Mouse (Mus musculus): ENCODE data around the gene Kdm2b. TPM values are rescaled to one million over a fixed set of nuclear protein-coding genes. Genes with fewer than 3 reads are reported as not detected.
A peak's percentile ranks its signal among the peaks of the same experiment; 100 is the strongest.

Gene Kdm2b
- total RNA-seq, 2 experiments from 2014 or later, result 32.9 to 33.7 TPM

DNA sequence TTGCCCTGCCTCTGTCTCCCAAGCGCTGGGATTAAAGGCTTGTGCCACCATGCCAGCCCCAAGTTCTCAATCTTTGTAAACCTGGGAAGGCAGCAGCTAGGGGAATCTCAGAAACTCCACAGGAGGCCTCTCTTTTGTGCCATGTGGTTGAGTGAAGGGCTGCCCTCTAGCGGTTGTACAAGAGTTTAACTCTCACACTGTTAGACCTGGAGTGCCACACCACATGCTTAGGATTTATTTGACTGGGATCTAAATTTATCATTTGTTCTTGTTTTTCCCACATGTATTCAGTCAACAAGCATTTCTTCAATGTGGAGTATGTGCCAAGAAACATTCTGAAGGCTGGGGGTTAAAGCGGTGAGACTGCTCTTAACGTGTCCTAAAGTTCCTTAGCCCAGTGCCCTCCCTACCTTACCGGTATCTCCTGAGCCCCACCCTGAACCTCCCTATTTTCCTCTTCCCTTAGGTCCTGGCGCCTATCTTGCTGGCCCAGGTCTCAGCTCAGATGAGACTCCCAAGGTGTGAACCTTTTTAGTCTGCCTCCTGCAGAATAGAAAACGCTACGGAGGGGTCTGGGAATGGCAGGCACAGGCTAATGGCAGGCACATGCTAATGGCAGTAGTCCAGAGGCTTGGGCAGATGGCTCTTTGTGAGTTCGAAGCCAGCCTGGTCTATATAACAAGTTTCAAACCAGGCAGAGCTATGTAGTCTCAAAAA is 24.1 kb upstream of the Kdm2b start:
- DNase-seq (ENCODE audit: low spot score in 2 of 2), result peak in 1 of 2 experiments; percentile 53

DNA sequence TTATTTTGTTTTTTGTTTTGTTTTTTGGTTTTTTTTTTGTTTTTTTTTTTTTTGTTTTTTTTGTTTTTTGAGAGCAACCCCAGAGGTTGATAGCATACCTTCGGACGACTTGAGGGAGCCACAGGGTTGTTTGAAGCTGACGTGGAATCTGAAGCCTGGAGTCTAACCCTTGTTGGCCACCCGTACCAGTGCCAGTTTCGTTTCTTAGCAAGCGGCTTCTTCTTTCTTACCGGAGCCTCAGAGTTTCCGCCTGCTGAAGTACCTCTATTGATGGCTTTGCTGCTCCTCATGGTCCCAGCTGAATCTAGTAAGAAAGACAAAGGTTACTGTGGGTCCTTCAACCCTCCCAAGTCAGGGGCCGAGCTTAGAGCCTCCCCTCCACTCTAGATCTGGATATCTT is 22.1 kb upstream of the Kdm2b start:
- DNase-seq (ENCODE audit: low spot score in 2 of 2), result no peak

DNA sequence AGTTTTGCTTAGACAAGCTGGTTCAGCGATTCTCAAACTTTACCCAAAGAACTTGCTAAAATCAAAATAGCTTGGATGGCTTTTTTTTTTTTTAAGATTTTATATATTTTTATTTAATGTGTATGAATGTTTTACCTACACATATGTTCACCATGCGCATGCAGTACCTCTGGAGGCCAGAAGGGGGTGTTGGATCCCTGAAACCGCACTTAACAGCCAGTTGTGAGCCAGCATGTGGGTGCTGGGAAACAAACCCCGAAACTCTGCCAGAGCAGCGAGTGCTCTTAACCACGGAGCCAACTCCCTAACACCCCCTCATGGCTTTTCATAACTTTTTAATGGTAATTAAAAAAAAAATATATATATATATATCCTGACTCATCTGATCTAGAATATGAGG is 21.2 kb upstream of the Kdm2b start:
- no peak for DNase-seq (ENCODE audit: low spot score in 2 of 2)

- DNase-seq (ENCODE audit: low spot score in 2 of 2), result no peak
Measured at GRCm38 (mm10) chr5:123009873-123010272, 20.2 kb upstream of the Kdm2b start.

- no peak for DNase-seq (ENCODE audit: low spot score in 2 of 2)
Measured at GRCm38 (mm10) chr5:123008877-123009493, 19.4 kb upstream of the Kdm2b start.

- DNase-seq (ENCODE audit: low spot score in 2 of 2), result no peak
Measured at GRCm38 (mm10) chr5:123005716-123006592, 16.3 kb upstream of the Kdm2b start.

DNA sequence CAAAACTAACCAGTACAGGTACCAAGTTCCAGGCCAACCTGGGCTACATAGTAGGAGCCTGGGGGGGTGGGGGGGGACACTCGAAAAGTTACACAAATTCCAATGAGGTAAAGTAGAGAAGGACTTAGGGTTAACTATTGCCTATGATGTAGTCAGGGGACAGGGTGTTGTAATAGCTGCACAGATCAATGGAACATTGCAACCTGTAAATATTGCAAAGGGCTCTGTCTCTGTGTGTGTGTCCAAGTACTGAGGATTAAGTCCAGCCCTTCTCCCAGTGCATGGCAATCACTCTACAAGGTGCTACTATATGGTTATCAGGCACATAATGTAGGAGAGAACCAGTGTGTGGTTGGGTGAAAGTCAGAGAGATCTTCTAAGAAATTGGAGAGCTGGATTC is 11.3 kb upstream of the Kdm2b start:
- no peak for DNase-seq (ENCODE audit: low spot score in 2 of 2)

DNA sequence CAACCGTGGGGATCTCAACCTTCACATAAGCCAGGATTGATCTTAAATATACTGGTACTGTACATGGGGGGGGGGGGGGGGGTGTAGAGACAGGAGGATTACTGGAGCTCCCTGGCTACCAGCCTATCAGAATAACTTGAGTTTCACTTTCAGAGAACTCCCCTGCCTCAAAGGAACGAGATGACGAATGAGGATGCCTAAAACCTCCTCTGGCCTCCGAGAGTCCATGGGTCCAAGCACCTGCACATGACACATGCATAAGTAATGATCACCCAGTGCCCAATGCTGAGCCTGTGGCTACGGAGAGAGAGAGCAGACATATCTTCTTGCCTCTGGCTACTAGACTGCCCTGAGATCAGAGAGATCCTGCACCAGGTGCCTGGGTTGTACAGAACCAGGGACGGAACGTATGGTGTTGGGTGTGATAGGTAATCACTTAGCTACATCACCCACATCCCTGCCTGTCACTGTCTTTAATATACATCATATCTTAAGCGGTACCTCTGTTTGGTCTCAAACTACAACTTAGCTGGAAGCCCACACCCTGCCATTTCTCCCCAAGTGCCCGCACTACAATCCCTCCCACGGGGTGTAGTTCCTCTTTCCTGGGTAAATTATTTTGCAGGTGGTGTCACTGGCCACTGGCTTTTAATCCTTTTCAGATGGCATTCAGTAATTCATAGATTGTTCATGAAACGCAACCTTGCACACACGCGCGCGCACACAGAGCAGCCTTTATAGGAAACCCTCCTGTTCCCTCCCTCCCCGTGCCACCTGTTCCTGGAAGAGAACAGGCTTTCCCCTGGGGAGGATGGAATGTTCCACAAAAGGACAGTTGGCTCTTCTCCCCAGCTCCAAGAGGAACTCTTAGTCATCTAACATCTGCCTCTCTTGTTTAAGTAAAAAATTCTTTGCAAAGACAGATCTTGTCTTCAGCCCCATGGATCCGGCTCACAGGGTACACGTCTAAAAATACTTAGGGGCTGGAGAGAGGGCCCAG is 7.9 kb upstream of the Kdm2b start:
- no peak for DNase-seq (ENCODE audit: low spot score in 2 of 2)

DNA sequence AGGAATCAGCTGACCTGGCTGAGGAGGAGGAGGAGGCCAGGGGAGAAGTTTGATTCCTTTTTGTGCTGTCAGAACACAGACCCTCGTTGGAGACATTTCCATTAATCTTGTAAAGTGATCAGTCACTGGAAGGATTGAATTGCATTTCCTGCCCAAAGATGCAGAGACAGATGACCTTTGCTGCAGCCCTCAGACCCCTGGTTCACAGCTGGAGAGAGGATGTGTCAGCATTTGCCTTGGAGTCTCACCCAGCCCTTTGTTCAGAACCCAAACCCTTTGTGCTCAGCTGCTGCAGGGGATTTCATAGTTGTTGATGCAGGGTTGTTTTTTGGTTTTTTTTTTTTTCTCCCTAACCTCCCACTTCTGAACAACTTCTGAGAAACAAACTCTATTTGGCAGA is 5.3 kb upstream of the Kdm2b start:
- DNase-seq (ENCODE audit: low spot score in 2 of 2), result no peak

DNA sequence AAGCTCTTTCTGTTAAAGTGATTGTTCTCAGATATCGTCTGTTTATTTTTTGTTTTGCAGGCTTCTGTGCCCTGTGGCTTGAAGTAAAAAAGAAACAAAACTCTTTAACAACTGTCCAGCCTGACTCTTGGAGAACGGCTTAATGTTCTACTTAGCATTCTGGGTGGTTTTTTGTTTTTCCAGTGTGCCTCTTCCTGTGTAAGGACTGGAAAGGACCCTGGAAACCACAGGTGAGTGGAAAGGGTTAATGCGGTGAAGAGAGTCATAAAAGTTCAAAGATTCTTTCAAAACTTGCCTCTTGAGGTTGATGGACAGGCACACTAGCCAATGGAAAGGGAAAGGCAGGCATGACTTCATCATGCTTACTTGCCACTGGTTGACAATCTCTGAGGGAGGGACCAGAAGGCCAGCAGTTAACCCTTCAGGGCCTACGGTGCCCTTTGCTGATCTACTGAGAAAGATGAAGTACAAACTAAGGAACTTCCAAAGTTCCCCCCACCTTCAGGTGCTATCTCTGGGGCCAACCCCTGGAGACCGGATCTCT is 4.8 kb upstream of the Kdm2b start:
- peak; percentile 50 to 81 for DNase-seq (ENCODE audit: low spot score in 2 of 2)

DNA sequence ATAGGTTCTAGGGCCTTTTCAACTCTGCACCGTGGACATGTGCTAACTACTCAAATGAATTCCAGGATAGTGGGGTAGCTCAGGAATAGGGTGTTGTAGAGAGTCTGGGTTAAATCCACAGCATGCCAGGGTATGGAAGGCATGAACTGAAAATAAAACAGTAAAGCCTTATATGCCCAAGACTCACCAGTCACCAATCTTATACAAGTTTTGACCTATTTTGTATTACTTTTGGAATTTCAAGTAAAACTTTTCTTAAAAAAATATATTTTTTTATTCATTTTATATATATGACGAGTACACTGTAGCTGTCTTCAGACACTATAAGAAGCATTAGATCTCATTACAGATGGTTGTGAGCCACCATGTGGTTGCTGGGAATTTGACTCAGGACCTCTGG is 4.2 kb upstream of the Kdm2b start:
- DNase-seq (ENCODE audit: low spot score in 2 of 2), result no peak

DNA sequence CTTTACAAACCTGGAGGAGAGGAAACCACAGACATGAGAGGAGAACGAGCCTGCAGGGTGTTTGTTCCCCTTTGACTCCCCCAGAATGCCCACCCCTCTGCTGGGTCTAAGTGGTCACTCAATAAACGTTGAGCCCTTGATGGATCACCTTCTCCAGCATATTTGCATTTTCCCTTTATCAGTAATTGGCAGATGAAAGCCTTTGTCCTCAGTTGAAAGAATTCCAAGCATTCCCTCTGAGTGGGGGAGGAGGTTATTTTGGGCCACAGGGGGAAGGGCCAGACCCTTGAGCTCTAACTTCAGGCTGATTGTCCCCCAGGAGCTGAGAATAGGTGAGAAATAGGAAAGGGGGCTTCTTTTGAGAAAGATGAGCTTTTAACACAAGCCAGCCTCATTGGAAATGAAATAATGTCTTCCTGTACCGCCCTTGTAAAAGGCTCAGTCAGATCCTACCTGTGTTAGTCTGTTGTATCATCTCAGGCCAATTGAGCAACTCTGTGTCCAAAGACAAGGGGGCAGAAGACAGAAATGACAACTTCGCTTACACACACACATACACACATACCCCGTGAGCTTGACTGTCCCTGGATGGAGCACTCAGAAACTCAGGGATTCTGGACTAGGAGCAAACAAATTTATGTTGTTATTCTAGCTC is 1.9 kb upstream of the Kdm2b start:
- DNase-seq (ENCODE audit: low spot score in 2 of 2), result no peak

DNA sequence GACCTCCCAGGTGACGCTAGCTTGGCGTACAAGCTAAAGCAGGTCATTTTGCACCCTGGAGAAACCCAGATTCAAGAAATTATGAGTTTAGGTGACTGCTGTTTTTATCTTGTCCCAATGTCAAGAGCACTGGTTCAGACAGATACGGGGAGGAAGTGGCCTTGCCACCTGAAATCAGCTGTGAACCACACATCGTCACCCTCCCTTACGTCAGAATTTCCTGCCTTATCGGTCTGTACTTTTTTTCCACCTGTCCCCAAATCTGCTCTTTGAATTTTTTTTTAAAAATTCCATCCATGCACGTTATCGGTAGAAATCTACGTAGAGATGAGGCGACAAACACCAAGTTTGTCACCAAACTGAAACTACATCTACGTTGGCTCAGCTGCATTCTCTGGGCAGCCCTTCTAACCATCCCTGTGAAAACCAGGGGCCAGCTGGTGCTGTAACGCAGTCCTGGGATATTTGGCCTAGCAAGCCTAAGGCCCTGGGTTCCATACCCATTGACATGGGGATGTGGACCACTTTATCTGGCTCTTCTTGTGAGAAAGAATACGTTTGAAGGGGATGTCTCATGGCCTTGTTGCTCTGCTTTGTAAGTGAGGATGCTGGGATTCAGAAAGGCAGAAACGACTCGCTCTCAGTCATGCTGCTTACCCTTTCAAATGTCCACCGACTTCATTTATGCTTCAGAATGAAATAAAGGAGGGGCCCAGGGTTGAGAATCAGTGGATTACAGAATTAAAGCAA is 963 bp upstream of the Kdm2b start:
- no peak for DNase-seq (ENCODE audit: low spot score in 2 of 2)

GRCm38 (mm10) chr5:122989001-122989525 is 560 bp downstream of the Kdm2b start:
- DNase-seq (ENCODE audit: low spot score in 2 of 2), result peak; percentile 37 to 45

DNA sequence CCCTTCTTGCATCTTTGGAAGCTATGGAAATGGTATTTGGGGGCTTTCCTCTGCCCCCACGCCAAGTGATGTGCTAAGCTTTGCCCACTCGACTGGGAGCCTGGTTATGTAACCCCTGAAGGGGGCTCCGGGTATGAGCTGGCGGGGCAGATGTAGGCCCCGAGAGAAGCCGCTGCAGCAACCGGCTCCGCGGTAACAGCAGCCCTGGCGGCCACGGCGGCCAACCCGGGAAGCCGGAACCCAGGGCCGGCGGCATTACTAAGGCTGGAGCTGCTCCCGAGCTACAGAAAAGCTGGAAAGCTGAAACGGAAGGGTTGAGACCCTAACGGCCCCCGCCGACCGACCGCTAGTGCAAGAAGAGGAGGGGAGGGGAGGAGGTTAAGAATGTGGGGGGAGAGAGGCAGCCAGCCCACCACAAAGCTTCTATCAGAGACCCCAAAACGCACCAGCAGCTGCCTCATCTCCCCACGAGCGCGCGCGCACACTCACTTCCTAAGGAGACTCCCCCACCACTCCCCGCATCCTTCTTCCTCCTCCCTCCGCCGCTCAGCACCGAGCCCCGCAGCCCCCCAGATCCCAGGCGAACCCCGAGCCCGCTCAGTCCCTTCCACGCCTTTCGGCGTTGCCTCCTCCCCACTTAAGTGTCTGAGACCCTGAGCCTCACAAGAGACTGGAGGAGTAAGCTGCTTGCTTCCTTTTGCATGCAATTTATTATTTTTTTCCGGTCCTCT is 1.4 kb downstream of the Kdm2b start:
- DNase-seq (ENCODE audit: low spot score in 2 of 2), result peak; percentile 12 to 13

DNA sequence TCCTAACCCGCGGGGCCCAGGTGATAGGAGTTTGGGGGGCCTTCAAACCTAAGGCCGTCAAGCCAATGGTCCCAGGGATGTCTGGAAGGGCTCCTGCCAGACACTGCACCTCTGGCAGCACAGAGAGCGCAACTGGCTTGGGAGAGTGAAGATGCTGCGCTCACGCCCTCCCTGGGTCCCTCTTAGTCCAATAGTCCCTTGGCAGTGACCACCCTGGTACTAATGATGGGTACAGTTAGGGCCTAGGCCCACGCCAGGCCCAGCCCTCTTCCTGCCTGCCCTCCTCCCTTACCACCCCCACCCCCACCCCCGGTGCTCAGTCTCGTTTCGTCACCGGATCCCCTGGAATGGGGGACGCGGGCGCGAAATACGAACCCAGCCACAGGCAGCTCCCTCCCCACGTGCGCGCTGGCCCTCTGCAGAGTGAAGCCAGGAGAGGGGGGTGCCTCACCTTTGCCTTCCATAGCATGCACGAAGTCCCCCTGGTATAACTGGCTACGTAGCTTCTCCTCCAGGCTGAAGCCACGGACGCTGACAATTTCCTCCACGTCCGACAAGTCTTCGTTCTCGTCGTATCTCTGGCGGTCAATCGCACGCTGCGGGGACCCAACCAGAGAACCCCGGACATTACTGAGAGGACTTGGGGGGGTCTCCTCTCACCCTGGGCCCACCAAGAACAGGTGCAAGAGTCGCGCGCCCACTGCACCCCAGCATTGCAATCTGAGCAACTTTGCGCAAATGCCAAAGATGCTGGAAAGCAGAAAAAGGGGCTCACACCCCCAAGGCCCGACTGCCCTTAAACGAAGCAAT is 2.2 kb downstream of the Kdm2b start:
- no peak for DNase-seq (ENCODE audit: low spot score in 2 of 2)

- no peak for DNase-seq (ENCODE audit: low spot score in 2 of 2)
Measured at GRCm38 (mm10) chr5:122986091-122986493, 3.5 kb downstream of the Kdm2b start.

Measured in adrenal gland, postnatal 4 days (tissue).